8 mouse cellular contexts compared by ENCODE assay signal in the genomic region with DNA sequence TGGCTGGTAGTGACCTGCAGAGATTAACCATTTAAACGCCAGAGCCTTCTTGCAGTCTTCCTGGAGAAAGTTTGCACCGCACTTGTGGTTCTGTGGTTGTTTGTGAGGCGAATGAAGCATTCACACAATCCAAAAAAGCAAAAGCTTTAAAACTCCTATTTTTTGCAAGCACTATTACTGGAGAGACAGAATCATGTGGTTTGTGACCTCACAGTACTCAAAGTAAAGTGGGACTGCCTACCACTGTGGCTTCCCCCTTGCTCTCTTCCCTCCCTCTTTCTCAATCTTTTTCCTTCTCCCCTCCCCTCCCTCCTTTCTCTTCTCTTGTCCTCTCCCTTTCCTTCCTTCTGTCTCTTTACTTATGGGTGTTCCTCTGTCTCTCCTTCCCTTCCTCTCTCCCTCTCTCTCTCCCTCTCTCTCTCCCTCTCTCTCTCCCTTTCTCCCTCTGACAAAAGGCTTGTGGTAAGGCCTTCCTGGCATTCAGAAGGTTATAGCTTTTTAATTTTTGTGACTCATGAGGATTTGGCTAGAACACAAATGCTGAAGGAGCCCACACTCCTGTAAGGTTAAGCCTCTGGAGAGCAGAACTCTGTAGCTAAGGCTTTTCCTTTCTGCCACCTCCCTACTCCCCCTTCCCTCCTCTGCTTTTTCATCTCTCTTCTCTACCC. TPM values are rescaled to one million over a fixed set of nuclear protein-coding genes. Genes with fewer than 3 reads are reported as not detected.
A peak's percentile ranks its signal among the peaks of the same experiment; 100 is the strongest.
DNase-seq lines count a peak whose midpoint lies in the region; ATAC-seq lines count a peak whose summit lies in the region.

A gene (minus strand): TSS at position 290 of the 668 bp plus-strand sequence.

- ATAC-seq in heart, embryonic 15.5 days (replicated peaks; ENCODE audit: insufficient number of reproducible peaks, insufficient read depth, low FRiP score, low read depth): no peak
- ATAC-seq in heart, embryonic 11.5 days (replicated peaks; ENCODE audit: insufficient number of reproducible peaks, low FRiP score, low TSS enrichment): no peak
- ATAC-seq in midbrain, embryonic 16.5 days: no peak
- no peak for ATAC-seq in midbrain, embryonic 14.5 days (ENCODE audit: low FRiP score, low TSS enrichment)
- ATAC-seq in neural tube, embryonic 15.5 days (ENCODE audit: low FRiP score): no peak

- H3K9me3 ChIP-seq in heart, embryonic 15.5 days (replicated peaks): no peaks in the 10 kb centered on the region
- H3K9me3 ChIP-seq in heart, embryonic 11.5 days (replicated peaks; ENCODE audit: control insufficient read depth, low read length): no peaks in the 10 kb centered on the region
- no peaks in the 10 kb centered on the region for H3K9me3 ChIP-seq in midbrain, embryonic 16.5 days (replicated peaks; ENCODE audit: control insufficient read depth, low read length, poor library complexity, severe bottlenecking)
- H3K9me3 ChIP-seq in midbrain, embryonic 14.5 days (ENCODE audit: control insufficient read depth, low read length): no peaks in the 10 kb centered on the region
- no peaks in the 10 kb centered on the region for H3K9me3 ChIP-seq in limb, embryonic 10.5 days (replicated peaks)
- no peaks in the 10 kb centered on the region for H3K9me3 ChIP-seq in neural tube, embryonic 15.5 days (replicated peaks)

- no peaks in the 10 kb centered on the region for H3K4me1 ChIP-seq in heart, embryonic 15.5 days (replicated peaks)
- 0 out of 2 replicates have a peak, but pooled peaks cover 3% of the 10 kb centered on the region for H3K4me1 ChIP-seq in heart, embryonic 11.5 days (ENCODE audit: control insufficient read depth, insufficient read depth, low read length)
- peaks cover 5% of the 10 kb centered on the region; the same call in 1 of the 2 replicates for H3K4me1 ChIP-seq in midbrain, embryonic 16.5 days (ENCODE audit: control insufficient read depth, insufficient read depth, low read length)
- peaks cover 4% of the 10 kb centered on the region; the same call in 1 of the 2 replicates for H3K4me1 ChIP-seq in midbrain, embryonic 14.5 days (ENCODE audit: control insufficient read depth, insufficient read depth, low read length)
- peaks cover 13% of the 10 kb centered on the region for H3K4me1 ChIP-seq in limb, embryonic 10.5 days
- H3K4me1 ChIP-seq in neural tube, embryonic 15.5 days: peaks cover 10% of the 10 kb centered on the region

- 50% methylated on average over 3 of the region's 3 CpGs for whole genome bisulfite sequencing in heart, embryonic 15.5 days
- 33% methylated on average over 3 of the region's 3 CpGs for WGBS in heart, embryonic 11.5 days (ENCODE audit: insufficient replicate concordance)
- 29% methylated on average over 3 of the region's 3 CpGs for WGBS in midbrain, embryonic 16.5 days
- 39% methylated on average over 3 of the region's 3 CpGs for WGBS in midbrain, embryonic 14.5 days
- 36% methylated on average over 3 of the region's 3 CpGs for WGBS in limb, embryonic 10.5 days
- 38% methylated on average over 3 of the region's 3 CpGs for whole genome bisulfite sequencing in neural tube, embryonic 15.5 days

- no peak within 1 kb of the TSS for H3K27ac ChIP-seq in heart, embryonic 15.5 days
- H3K27ac ChIP-seq in heart, embryonic 11.5 days (ENCODE audit: low read depth, low read length): no peak within 1 kb of the TSS
- no peak within 1 kb of the TSS for H3K27ac ChIP-seq in midbrain, embryonic 16.5 days (ENCODE audit: low read length)
- H3K27ac ChIP-seq in midbrain, embryonic 14.5 days (replicated peaks; ENCODE audit: low read depth, low read length): no peak within 1 kb of the TSS
- H3K27ac ChIP-seq in limb, embryonic 10.5 days: 0 out of 2 replicates have a peak within 1 kb of the TSS, but pooled peaks have one; percentile 12
- H3K27ac ChIP-seq in neural tube, embryonic 15.5 days (replicated peaks): no peak within 1 kb of the TSS

- H3K9ac ChIP-seq in heart, embryonic 15.5 days: no peak within 1 kb of the TSS
- H3K9ac ChIP-seq in heart, embryonic 11.5 days (ENCODE audit: low read depth, low read length): no peak within 1 kb of the TSS
- no peak within 1 kb of the TSS for H3K9ac ChIP-seq in midbrain, embryonic 16.5 days (ENCODE audit: low read depth, low read length)
- no peak within 1 kb of the TSS for H3K9ac ChIP-seq in midbrain, embryonic 14.5 days (replicated peaks; ENCODE audit: low read length)
- H3K9ac ChIP-seq in neural tube, embryonic 15.5 days (replicated peaks): no peak within 1 kb of the TSS

- H3K4me2 ChIP-seq in heart, embryonic 15.5 days: peak within 1 kb of the TSS; percentile 13; the same call in 1 of the 2 replicates
- H3K4me2 ChIP-seq in heart, embryonic 11.5 days: no peak within 1 kb of the TSS; the same call in 1 of the 2 replicates
- H3K4me2 ChIP-seq in midbrain, embryonic 16.5 days (ENCODE audit: low read length): peak within 1 kb of the TSS; percentile 20; the same call in 1 of the 2 replicates
- no peak within 1 kb of the TSS for H3K4me2 ChIP-seq in midbrain, embryonic 14.5 days (ENCODE audit: low read length)
- H3K4me2 ChIP-seq in neural tube, embryonic 15.5 days: peak within 1 kb of the TSS; percentile 25

- no peak within 1 kb of the TSS for H3K4me3 ChIP-seq in heart, embryonic 15.5 days
- H3K4me3 ChIP-seq in heart, embryonic 11.5 days (ENCODE audit: low read depth, low read length): no peak within 1 kb of the TSS
- no peak within 1 kb of the TSS for H3K4me3 ChIP-seq in midbrain, embryonic 16.5 days (ENCODE audit: low read depth, low read length)
- no peak within 1 kb of the TSS for H3K4me3 ChIP-seq in midbrain, embryonic 14.5 days (replicated peaks; ENCODE audit: low read depth, low read length)
- no peak within 1 kb of the TSS for H3K4me3 ChIP-seq in limb, embryonic 10.5 days
- no peak within 1 kb of the TSS for H3K4me3 ChIP-seq in neural tube, embryonic 15.5 days (replicated peaks)

- H3K27me3 ChIP-seq in heart, embryonic 15.5 days: no peaks in the 10 kb centered on the region
- H3K27me3 ChIP-seq in heart, embryonic 11.5 days (ENCODE audit: control insufficient read depth, insufficient read depth, low read length): no peaks in the 10 kb centered on the region
- H3K27me3 ChIP-seq in midbrain, embryonic 16.5 days (ENCODE audit: control insufficient read depth, insufficient read depth, low read depth, low read length): no peaks in the 10 kb centered on the region
- no peaks in the 10 kb centered on the region for H3K27me3 ChIP-seq in midbrain, embryonic 14.5 days (ENCODE audit: control insufficient read depth, insufficient read depth, low read length)
- H3K27me3 ChIP-seq in limb, embryonic 10.5 days (ENCODE audit: low read depth, poor library complexity, severe bottlenecking): no peaks in the 10 kb centered on the region
- no peaks in the 10 kb centered on the region for H3K27me3 ChIP-seq in neural tube, embryonic 15.5 days (replicated peaks)

- intact Hi-C loops in heart, postnatal 25 days (cut with DNase I): no loop called here

- no peaks in the 10 kb centered on the region for H3K36me3 ChIP-seq in heart, embryonic 15.5 days
- H3K36me3 ChIP-seq in heart, embryonic 11.5 days (ENCODE audit: control insufficient read depth, insufficient read depth, low read length): no peaks in the 10 kb centered on the region
- H3K36me3 ChIP-seq in midbrain, embryonic 16.5 days (ENCODE audit: control insufficient read depth, insufficient read depth, low read length): no peaks in the 10 kb centered on the region
- no peaks in the 10 kb centered on the region for H3K36me3 ChIP-seq in midbrain, embryonic 14.5 days (ENCODE audit: control insufficient read depth, insufficient read depth, low read length)
- no peaks in the 10 kb centered on the region for H3K36me3 ChIP-seq in limb, embryonic 10.5 days
- no peaks in the 10 kb centered on the region for H3K36me3 ChIP-seq in neural tube, embryonic 15.5 days

- no peak for DNase-seq in midbrain, embryonic 14.5 days
- no peak for DNase-seq in limb, embryonic 10.5 days (ENCODE audit: low spot score)
- no peak for DNase-seq in cerebellum, postnatal 14 days
- DNase-seq in heart, postnatal 25 days (ENCODE audit: low spot score): no peak

RNA-seq across cellular contexts. Expression of the gene that starts here (rescaled TPM):
- 0.23 and 0.61 TPM in 2 replicates for polyA plus RNA-seq in heart, embryonic 15.5 days (2015; fragmentation: Nextera tagmentation; extraction: Ambion mirVana)
- polyA plus RNA-seq in heart, embryonic 11.5 days (2014; fragmentation: Nextera tagmentation; extraction: Ambion mirVana): 0.62 TPM in 2 replicates
- polyA plus RNA-seq in midbrain, embryonic 16.5 days (2015; fragmentation: Nextera tagmentation; extraction: Ambion mirVana): 0.30 and 0.53 TPM in 2 replicates
- 0.43 and 0.55 TPM in 2 replicates for polyA plus RNA-seq in midbrain, embryonic 14.5 days (2014; fragmentation: Nextera tagmentation; extraction: Ambion mirVana)
- 1.3 and 4.6 TPM in 2 replicates for polyA plus RNA-seq in limb, embryonic 10.5 days (2016; fragmentation: Nextera tagmentation; extraction: Ambion mirVana)
- polyA plus RNA-seq in neural tube, embryonic 15.5 days (2015; fragmentation: Nextera tagmentation; extraction: Ambion mirVana): 0.68 and 1.3 TPM in 2 replicates
- total RNA-seq in heart, postnatal 25 days (2021): under 1 TPM; 0.26 to 0.48 TPM

Comparison
In these comparisons a context has a peak if more than half of its experiments do, and no peak if none do; other contexts are left out.
1. H3K4me2 ChIP-seq: peak in heart, embryonic 15.5 days (single experiment), midbrain, embryonic 16.5 days (single experiment) and neural tube, embryonic 15.5 days (single experiment); none in heart, embryonic 11.5 days (single experiment) and midbrain, embryonic 14.5 days (single experiment).